Mouse (Mus musculus): ENCODE measurements around the gene Ssu72.

DNA sequence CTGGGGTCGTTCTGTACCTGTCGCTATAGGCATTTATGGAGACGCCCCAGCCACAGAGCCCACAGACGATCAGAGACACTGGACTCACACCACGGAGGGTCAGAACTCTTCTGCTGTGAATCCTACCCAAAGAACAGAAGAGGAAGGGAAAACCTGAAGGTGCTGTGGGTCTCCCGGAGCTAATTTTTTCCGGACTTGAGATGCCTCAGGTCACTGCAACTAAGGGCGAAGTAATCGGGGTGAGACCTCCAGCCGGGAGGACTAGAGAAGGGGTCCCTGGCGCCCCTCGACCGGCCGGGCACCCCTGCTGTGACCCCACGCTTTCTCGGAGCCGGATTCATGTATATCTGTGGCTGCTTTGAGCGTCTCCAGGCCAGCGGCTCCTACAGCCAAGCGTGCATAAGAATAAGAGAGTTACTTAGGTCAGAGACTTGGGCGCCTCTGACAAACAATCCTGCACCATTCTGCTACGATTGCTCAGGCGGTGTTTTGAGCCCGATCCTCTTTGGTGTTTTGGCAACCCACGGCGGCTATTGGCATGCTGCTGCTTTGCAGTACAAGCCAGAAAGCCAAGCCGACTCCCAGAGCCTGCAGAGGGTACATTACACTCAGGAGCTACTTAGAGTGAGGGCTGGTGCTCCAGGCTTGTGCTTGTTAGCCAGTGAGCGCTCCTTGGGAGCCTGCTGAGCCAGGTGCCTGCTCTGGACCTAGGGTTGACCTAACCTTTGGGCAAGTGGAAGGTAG lies 56.9 kb downstream of the Ssu72 start:
- TF ChIP-seq CTCF (IDR thresholded peaks at IDR 0.05; ENCODE audit: control insufficient read depth, insufficient read depth, insufficient read length) (no peak), MYOD1 (IDR thresholded peaks at IDR 0.05; ENCODE audit: control insufficient read depth, insufficient read length, low read depth) (no peak), MAX (IDR thresholded peaks at IDR 0.05) (no peak), USF1 (IDR thresholded peaks at IDR 0.05; ENCODE audit: low read depth) (no peak)
